Mouse (Mus musculus) hindbrain, embryonic 13.5 days (tissue): ENCODE data around the gene Bysl. TPM values are rescaled to one million over a fixed set of nuclear protein-coding genes. Genes with fewer than 3 reads are reported as not detected.

Experiments
- ATAC-seq: fragments of 200-750 bp; cut with Nextera tagmentation; 2 replicates; pipeline ENCODE4 v1.8.0; 2017; ENCODE audit warnings: moderate TSS enrichment; ENCODE audit not compliant: low FRiP score
- H3K27ac ChIP-seq: fragments of 300-500 bp; sonication (generic); 2 replicates; pipeline ENCODE4 v1.5.1; 2015; ENCODE audit warnings: inconsistent platforms, mild to moderate bottlenecking, moderate library complexity
- H3K27me3 ChIP-seq: fragments of 300-500 bp; sonication (generic); 2 replicates; pipeline ENCODE4 v1.6.1; 2015; ENCODE audit warnings: mild to moderate bottlenecking, inconsistent platforms
- H3K36me3 ChIP-seq: fragments of 300-500 bp; sonication (generic); 2 replicates; pipeline ENCODE4 v1.6.1; 2015; ENCODE audit warnings: mild to moderate bottlenecking, inconsistent platforms
- H3K4me1 ChIP-seq: fragments of 300-500 bp; sonication (generic); replicated peaks from 2 replicates; pipeline ENCODE4 v1.6.1; 2015; ENCODE audit warnings: inconsistent platforms
- H3K4me2 ChIP-seq: fragments of 300-500 bp; sonication (generic); 2 replicates; pipeline ENCODE4 v1.6.1; 2015; ENCODE audit warnings: inconsistent platforms, mild to moderate bottlenecking, moderate library complexity
- H3K4me3 ChIP-seq: fragments of 300-500 bp; sonication (generic); 2 replicates; pipeline ENCODE4 v1.5.1; 2015; ENCODE audit warnings: mild to moderate bottlenecking, inconsistent platforms
- H3K9ac ChIP-seq: fragments of 300-500 bp; sonication (generic); 2 replicates; pipeline ENCODE4 v1.6.1; 2015; ENCODE audit warnings: mild to moderate bottlenecking, inconsistent platforms
- H3K9me3 ChIP-seq: fragments of 300-500 bp; sonication (generic); 2 replicates; pipeline ENCODE4 v1.6.1; 2016; ENCODE audit warnings: inconsistent platforms
- WGBS: fragments of 180-500 bp; shearing (Covaris S2); methylation state at CpG from one replicate; pipeline ENCODE4 v1.1.7; 2015; 5-methylcytosine and 5-hydroxymethylcytosine counted together
- polyA plus RNA-seq: library from polyadenylated mRNA; unstranded; fragments of >200 nt; fragmentation: Nextera tagmentation; extraction: Ambion mirVana; gene quantifications from 2 replicates; pipeline ENCODE4 v1.2.1, GENCODE M21; 2015

Bysl gene
- polyA plus RNA-seq, 1 experiment from 2014 or later = 33.9 TPM

DNA sequence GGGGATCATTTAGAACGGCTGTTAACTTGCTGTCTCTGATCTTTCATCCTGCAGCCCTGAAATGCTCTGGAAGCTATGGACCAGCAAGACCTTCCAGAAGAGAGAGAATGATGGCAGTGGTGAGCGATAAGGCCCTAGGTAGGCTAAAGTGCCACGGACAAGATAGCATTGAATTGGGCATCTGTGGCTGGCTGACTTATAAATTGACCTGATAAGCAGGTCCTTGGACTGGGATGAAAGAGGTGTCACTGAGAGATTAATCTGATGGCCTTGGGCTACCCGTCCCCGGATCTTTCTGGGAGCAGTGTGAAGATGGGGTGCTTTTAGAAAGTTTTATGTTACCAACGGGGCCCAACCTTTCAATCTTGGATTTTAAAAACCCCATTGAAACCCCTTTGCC, 32.6 kb downstream of the Bysl start:
- 90% methylated on average over 6 of the region's 6 CpGs for WGBS
- no peak for ATAC-seq
- Histone ChIP-seq H3K4me1 (no peaks in the 10 kb centered on the region), H3K27ac (no peak overlapping the region), H3K9me3 (no peaks in the 10 kb centered on the region), H3K9ac (no peak overlapping the region), H3K4me2 (no peak overlapping the region), H3K36me3 (no peaks in the 10 kb centered on the region), H3K4me3 (no peak overlapping the region), H3K27me3 (no peaks in the 10 kb centered on the region)

DNA sequence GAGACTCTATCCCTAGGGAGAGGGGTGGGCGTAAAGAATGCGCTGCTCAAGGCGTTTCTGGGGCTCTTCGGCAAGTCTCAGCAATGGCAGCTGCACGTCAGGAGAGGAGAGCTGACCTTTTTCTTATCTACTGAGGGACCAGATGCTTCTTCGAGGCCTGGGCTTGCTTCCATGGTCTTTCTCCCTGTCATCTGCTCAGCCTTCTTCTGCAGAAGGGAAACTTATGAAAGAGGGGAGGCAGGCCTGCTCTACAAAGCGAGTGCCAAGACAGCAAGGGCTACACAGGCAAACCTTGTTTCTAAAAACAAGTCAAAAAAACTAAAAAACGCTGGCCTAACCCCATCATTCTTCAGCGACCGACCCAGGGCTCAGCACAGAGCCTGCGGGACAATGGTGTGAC, 36.5 kb downstream of the Bysl start:
- Histone ChIP-seq H3K4me1 (no peaks in the 10 kb centered on the region), H3K4me3 (no peak overlapping the region), H3K27me3 (no peaks in the 10 kb centered on the region), H3K4me2 (no peak overlapping the region), H3K36me3 (no peaks in the 10 kb centered on the region), H3K9ac (no peak overlapping the region), H3K27ac (no peak overlapping the region), H3K9me3 (no peaks in the 10 kb centered on the region)
- no peak for ATAC-seq
- WGBS = 72% methylated on average over 11 of the region's 11 CpGs

DNA sequence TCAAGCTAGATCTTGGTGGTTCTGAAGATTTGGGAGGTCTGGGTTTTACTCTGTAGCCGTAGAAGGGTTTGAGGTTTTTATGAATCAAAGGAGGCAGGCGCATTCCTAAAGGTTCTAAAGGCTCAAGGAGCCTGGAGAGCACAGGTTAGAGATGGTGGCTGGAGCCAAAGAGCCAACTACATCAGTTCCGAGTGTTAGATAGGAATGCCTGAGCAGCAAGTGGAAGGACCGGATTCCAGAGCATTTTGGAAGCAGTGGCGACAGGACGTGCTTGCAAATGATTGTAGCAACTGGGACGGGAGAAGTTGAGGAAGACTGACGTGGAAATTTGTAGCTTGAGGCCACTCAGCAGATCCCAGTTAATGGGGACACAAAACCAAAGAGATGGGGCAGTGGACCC, 37.3 kb downstream of the Bysl start:
- H3K4me3 ChIP-seq = no peak overlapping the region
- H3K27ac ChIP-seq = no peak overlapping the region
- H3K36me3 ChIP-seq = no peaks in the 10 kb centered on the region
- ATAC-seq = no peak
- H3K9me3 ChIP-seq = no peaks in the 10 kb centered on the region
- no peaks in the 10 kb centered on the region for H3K27me3 ChIP-seq
- H3K4me2 ChIP-seq = no peak overlapping the region
- H3K9ac ChIP-seq = no peak overlapping the region
- no peaks in the 10 kb centered on the region for H3K4me1 ChIP-seq
- WGBS = 80% methylated on average over 8 of the region's 8 CpGs

DNA sequence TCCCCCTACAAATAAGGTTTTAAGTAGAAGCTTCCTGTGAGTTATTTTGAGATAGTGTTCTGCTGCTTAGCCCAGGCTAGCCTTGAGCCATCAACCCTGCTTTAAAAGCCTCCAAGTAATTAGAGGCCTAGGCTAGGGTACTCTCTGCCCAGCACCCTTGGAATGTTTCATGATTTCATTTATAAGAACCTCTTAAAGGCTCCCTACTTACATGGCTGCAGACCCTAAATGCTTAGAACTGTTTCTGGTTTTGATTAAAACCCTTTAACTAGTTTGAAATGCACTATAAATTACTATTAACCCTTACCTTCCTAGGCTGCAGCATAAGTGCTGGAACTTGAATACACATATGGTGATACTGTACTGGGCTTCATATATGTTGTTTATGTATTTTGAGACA, 38.9 kb downstream of the Bysl start:
- no peaks in the 10 kb centered on the region for H3K9me3 ChIP-seq
- no peak overlapping the region for H3K27ac ChIP-seq
- no peak for ATAC-seq
- no peak overlapping the region for H3K4me2 ChIP-seq
- no peak overlapping the region for H3K4me3 ChIP-seq
- no peak overlapping the region for H3K9ac ChIP-seq
- H3K27me3 ChIP-seq = no peaks in the 10 kb centered on the region
- H3K36me3 ChIP-seq = no peaks in the 10 kb centered on the region
- no peaks in the 10 kb centered on the region for H3K4me1 ChIP-seq

DNA sequence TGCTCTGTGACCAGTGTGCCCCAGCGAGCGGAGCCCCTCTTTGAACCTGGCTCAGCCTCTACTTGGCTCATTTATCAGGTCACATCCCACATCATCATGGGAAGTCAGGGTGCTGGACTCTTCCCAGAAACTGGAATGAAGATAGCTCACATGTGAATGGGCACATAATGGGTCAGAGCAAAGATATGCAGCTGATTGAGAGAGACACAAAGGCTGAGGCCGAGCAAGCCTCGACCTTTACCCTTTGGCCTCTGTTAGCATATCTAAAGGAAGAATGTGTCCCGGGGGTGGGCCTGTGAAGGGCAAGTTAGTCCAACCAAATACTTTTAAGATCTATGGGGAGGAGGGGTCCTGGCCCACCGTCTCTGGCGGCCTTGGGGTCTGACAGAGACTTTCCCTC, 39.7 kb downstream of the Bysl start:
- no peak for ATAC-seq
- H3K27ac ChIP-seq = no peak overlapping the region
- no peak overlapping the region for H3K4me3 ChIP-seq
- H3K27me3 ChIP-seq = no peaks in the 10 kb centered on the region
- no peaks in the 10 kb centered on the region for H3K36me3 ChIP-seq
- no peak overlapping the region for H3K4me2 ChIP-seq
- no peaks in the 10 kb centered on the region for H3K9me3 ChIP-seq
- no peak overlapping the region for H3K9ac ChIP-seq
- H3K4me1 ChIP-seq = no peaks in the 10 kb centered on the region
- WGBS = 16% methylated on average over 7 of the region's 7 CpGs

DNA sequence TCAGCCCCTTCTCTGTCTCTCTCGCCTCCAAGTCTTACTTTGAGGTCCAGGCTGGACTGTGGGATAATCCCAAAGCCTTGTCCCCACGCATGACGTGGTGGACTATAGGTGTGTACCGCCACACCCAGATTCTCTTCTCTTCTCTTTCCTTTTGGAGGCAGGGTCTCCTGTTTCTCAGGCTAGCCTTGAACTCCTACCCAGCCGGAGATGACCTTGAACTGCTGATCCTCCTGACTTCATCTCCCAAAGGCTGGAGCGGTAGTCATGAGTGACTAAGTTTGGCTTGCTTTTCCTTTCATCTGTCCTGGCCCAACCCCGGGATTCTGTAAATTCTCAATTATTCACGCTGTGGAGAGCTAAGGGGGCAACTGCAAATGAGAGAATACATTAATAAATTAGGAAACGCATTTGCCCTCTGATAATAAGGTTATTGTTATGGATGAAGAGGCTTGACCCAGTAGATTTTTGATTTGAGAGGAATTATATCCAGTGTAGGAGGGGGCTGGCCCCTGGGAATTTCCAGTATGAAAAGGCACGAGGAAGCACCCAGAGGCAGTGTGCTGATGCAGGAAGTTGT, 42.3 kb downstream of the Bysl start:
- no peaks in the 10 kb centered on the region for H3K4me1 ChIP-seq
- H3K4me2 ChIP-seq = no peak overlapping the region
- no peaks in the 10 kb centered on the region for H3K27me3 ChIP-seq
- 44% methylated on average over 10 of the region's 10 CpGs for WGBS
- no peak for ATAC-seq
- H3K4me3 ChIP-seq = no peak overlapping the region
- H3K27ac ChIP-seq = no peak overlapping the region
- no peaks in the 10 kb centered on the region for H3K9me3 ChIP-seq
- no peak overlapping the region for H3K9ac ChIP-seq
- no peaks in the 10 kb centered on the region for H3K36me3 ChIP-seq

DNA sequence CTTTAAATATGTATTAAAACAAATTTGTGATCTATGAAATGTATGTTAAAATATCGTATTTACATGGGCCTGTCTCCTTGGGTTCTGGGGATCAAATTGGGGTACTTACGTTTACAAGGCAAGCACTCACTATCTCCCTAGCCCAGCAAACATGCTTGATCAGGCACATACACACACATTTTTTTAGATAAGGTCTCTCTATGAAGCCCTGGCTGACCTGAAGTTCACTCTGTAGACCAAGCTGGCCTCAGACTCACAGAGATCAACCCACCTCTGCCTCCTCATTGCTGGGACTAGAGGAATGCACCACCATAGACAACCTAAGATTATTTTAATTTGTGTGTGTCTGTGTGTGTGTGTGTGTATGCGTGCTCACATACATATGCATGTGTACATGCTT, 42.9 kb downstream of the Bysl start:
- Histone ChIP-seq H3K9me3 (no peaks in the 10 kb centered on the region), H3K36me3 (no peaks in the 10 kb centered on the region), H3K27ac (no peak overlapping the region), H3K4me2 (no peak overlapping the region), H3K27me3 (no peaks in the 10 kb centered on the region), H3K4me1 (no peaks in the 10 kb centered on the region), H3K9ac (no peak overlapping the region), H3K4me3 (no peak overlapping the region)
- 98% methylated on average over 3 of the region's 3 CpGs for WGBS
- no peak for ATAC-seq

DNA sequence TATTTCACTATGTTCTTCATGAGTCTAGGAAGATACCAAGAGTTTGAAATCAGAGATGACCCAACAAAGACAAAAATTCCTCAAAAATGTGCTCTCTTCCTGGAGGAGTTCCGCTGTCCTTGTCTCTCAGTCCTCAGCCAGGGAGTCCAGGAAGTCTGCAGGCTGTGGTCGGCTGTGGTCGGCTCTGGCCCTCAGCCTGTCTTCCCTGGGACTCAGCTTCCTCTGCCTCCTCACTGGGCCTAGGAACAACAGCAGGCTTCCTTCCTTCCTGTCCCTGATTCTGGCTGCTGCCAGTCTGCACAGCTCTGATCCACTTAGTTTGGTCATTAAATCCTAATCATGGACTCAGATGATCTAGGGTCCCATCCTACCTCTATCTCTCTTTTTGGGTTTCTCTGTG, 44.0 kb downstream of the Bysl start:
- H3K9me3 ChIP-seq = no peaks in the 10 kb centered on the region
- WGBS = 75% methylated on average over 3 of the region's 3 CpGs
- no peak overlapping the region for H3K4me2 ChIP-seq
- no peaks in the 10 kb centered on the region for H3K27me3 ChIP-seq
- no peak overlapping the region for H3K4me3 ChIP-seq
- H3K9ac ChIP-seq = no peak overlapping the region
- ATAC-seq = no peak
- H3K4me1 ChIP-seq = no peaks in the 10 kb centered on the region
- no peaks in the 10 kb centered on the region for H3K36me3 ChIP-seq
- no peak overlapping the region for H3K27ac ChIP-seq

DNA sequence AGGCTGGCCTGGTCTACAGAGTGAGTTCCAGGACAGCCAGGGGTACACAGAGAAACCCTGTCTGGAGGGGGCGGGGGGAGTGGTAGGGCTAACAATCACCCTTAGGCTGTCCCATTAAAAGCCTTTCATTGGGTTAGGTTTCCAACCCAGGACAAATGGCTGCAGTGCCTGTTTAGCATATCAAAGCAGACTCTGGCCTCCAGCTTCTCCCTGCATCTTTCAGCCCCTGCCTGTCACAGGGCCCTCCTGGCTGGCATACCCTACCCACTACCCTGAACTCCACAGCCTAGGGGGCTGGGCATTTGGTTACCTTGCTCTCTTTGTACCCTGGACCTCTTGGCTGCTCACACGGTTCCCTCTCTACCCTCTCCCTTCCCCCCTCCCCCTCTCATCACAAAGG, 45.2 kb downstream of the Bysl start:
- Histone ChIP-seq H3K4me3 (no peak overlapping the region), H3K9me3 (no peaks in the 10 kb centered on the region), H3K36me3 (no peaks in the 10 kb centered on the region), H3K27me3 (no peaks in the 10 kb centered on the region), H3K9ac (no peak overlapping the region), H3K27ac (no peak overlapping the region), H3K4me1 (no peaks in the 10 kb centered on the region), H3K4me2 (no peak overlapping the region)
- 11% methylated on average over 2 of the region's 2 CpGs for WGBS
- ATAC-seq = no peak

DNA sequence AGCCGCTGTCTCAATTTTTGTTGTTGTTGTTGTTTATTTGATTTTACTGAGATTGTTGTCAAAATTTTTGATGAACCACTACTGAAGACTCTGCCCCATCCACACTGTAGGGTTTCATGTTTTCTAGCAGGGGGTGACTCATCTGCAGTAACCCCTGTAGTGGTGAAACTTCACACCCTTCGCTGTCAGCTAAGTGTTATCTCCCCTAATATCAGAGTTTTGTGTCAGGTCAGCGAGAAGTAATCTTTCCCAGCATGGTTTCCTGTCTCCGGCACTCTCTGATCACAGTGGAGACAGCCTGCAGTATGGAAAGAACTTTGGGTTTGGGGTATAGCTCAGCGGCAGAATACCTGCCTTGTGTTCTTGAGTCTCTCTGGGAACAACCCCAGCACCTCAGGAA, 46.7 kb downstream of the Bysl start:
- H3K4me2 ChIP-seq = no peak overlapping the region
- ATAC-seq = no peak

DNA sequence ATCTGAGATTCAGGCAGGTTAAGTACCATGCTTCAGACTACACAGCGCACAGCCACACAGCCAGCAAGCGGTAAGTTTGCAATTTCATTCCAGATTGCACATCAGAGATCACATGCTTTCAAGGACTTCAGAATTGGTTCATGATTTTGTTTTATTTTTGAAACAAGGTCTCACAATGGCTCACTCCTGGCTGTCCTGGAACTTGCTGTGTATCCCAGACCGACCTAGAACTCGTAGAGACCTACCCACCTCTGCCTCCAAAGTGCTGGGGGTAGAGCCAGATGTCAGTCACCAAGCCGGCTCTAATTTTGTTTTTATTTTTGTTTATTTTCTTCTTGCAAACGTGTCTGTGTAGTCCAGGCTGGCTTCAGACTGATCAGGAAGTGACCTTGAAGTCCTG, 48.4 kb downstream of the Bysl start:
- Histone ChIP-seq H3K36me3 (no peaks in the 10 kb centered on the region), H3K9ac (no peak overlapping the region), H3K9me3 (no peaks in the 10 kb centered on the region), H3K4me1 (no peaks in the 10 kb centered on the region), H3K4me3 (no peak overlapping the region), H3K27ac (no peak overlapping the region), H3K27me3 (no peaks in the 10 kb centered on the region), H3K4me2 (no peak overlapping the region)
- WGBS = 85% methylated on average over 6 of the region's 6 CpGs
- ATAC-seq = no peak

More for the DNA sequence above, 46.7 kb downstream of the Bysl start:
- Histone ChIP-seq H3K9ac (no peak overlapping the region), H3K36me3 (no peaks in the 10 kb centered on the region), H3K9me3 (no peaks in the 10 kb centered on the region), H3K27ac (no peak overlapping the region), H3K4me3 (no peak overlapping the region), H3K4me1 (no peaks in the 10 kb centered on the region), H3K27me3 (no peaks in the 10 kb centered on the region)
- 86% methylated on average over 5 of the region's 5 CpGs for WGBS

DNA sequence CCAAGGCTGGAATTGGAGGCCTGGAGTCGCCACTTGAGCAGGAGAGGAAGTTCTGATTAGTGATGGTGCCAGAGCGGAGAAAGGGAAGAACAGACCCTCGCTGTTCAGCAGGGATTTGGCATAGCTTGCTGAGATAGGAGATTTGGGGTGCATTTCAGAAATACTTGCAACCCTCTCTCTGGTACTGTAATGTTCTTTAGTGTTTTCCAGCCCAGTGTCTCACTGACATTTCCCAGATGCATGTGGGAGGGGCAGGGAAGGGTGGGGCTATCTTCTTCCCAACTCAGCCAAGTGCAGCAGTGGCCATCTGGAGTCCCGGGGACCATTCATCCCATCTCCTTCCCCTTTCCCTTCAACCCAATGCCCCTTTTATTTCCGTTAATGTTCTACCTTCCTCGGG, 51.6 kb downstream of the Bysl start:
- no peaks in the 10 kb centered on the region for H3K27me3 ChIP-seq
- H3K4me2 ChIP-seq = no peak overlapping the region
- 76% methylated on average over 6 of the region's 6 CpGs for WGBS
- no peak overlapping the region for H3K4me3 ChIP-seq
- no peaks in the 10 kb centered on the region for H3K36me3 ChIP-seq
- no peak for ATAC-seq
- no peak overlapping the region for H3K9ac ChIP-seq
- H3K9me3 ChIP-seq = no peaks in the 10 kb centered on the region
- no peaks in the 10 kb centered on the region for H3K4me1 ChIP-seq
- no peak overlapping the region for H3K27ac ChIP-seq

DNA sequence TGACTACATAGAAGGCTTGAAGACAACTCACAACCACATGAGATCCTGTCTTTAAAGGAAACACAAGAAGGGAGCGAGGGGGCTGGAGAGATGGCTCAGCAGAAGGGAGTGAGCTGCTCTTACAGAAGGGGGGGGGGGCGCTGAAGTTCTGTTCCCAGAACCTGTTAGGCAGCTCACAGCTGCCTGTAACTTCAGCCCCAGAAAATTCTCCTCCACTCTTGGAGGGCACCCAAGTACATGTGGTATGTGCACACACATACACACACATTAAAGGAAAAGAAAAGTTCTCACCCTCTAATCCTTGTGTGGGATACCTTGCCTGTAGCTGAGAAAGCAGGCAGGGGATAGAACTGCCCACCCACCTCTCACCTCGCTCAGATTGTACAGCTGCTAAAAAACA, 54.1 kb downstream of the Bysl start:
- ATAC-seq = no peak
- H3K4me3 ChIP-seq = no peak overlapping the region
- no peak overlapping the region for H3K27ac ChIP-seq
- H3K4me2 ChIP-seq = no peak overlapping the region
- no peaks in the 10 kb centered on the region for H3K27me3 ChIP-seq
- WGBS = 70% methylated on average over 3 of the region's 3 CpGs
- no peaks in the 10 kb centered on the region for H3K4me1 ChIP-seq
- H3K36me3 ChIP-seq = no peaks in the 10 kb centered on the region
- H3K9me3 ChIP-seq = no peaks in the 10 kb centered on the region
- H3K9ac ChIP-seq = no peak overlapping the region

DNA sequence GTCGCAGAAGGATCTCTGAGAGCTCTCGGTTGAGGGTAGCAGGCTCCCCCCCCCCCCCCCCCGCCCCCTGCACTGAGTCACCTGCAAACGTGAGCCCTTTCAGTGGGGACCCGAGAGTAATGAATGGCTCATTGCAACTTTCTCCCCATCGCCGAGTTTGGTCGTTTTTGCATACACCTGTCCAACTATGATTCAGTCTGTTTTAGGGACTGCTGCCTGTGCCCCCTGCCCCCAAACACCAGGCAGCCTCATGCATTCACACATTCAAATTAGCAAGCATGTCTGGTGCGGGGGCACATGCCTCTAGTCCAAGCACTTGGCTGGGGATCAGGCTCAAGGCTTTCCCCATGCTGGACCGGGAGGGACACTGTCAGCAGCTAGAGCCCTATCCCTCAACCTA, 56.7 kb downstream of the Bysl start:
- Histone ChIP-seq H3K36me3 (no peaks in the 10 kb centered on the region), H3K4me1 (peaks cover 5% of the 10 kb centered on the region; the same call in 1 of the 2 replicates), H3K9ac (no peak overlapping the region), H3K4me2 (no peak overlapping the region), H3K27me3 (no peaks in the 10 kb centered on the region), H3K9me3 (no peaks in the 10 kb centered on the region), H3K4me3 (no peak overlapping the region), H3K27ac (no peak overlapping the region)
- WGBS = 74% methylated on average over 10 of the region's 10 CpGs
- no peak for ATAC-seq
